ENCODE assay signal across 8 mouse cellular contexts in the genomic region with DNA sequence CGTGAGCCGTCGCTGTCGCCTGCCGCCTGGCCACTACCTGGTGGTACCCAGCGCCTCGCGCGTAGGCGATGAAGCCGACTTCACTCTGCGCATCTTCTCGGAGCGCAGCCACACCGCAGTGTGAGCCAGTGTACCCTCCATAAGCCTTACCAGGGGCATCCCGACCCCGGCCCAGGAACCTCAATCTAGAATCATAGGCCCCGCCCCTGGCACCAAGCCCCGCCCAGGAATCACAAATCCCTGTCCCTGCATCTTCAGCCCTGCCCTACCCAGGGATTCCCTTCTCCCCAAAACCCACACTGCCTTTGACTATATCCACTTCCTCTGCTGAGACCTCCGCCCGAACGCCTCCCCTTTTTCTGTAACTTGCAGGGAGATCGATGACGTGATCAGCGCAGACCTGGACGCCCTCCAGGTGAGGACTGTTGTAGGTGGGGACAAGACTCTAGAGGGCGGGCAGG. TPM values are rescaled to one million over a fixed set of nuclear protein-coding genes. Genes with fewer than 3 reads are reported as not detected.
A peak's percentile ranks its signal among the peaks of the same experiment; 100 is the strongest.
DNase-seq lines count a peak whose midpoint lies in the region; ATAC-seq and TF ChIP-seq lines count a peak whose summit lies in the region.

No protein-coding gene starts in this region.

- TF ChIP-seq POLR2A in cortical plate, adult 2 months (IDR thresholded peaks at IDR 0.05; ENCODE audit: extremely low read depth, insufficient read depth, low read length), result no peak

- no peaks in the 10 kb centered on the region for H3K9me3 ChIP-seq in kidney, embryonic 15.5 days (replicated peaks)
- no peaks in the 10 kb centered on the region for H3K9me3 ChIP-seq in hindbrain, embryonic 12.5 days (replicated peaks)
- H3K9me3 ChIP-seq in midbrain, embryonic 15.5 days, result no peaks in the 10 kb centered on the region

- H3K4me2 ChIP-seq in kidney, embryonic 15.5 days, result peak overlapping the region; percentile 65
- peak overlapping the region; percentile 58 for H3K4me2 ChIP-seq in hindbrain, embryonic 12.5 days (replicated peaks)
- H3K4me2 ChIP-seq in midbrain, embryonic 15.5 days, result peak overlapping the region; percentile 57

- H3K9ac ChIP-seq in kidney, embryonic 15.5 days, result peak overlapping the region; percentile 15; the same call in 1 of the 2 replicates
- H3K9ac ChIP-seq in hindbrain, embryonic 12.5 days, result peak overlapping the region; percentile 47
- H3K9ac ChIP-seq in midbrain, embryonic 15.5 days, result peak overlapping the region; percentile 32

- H3K4me1 ChIP-seq in kidney, embryonic 15.5 days, result peaks cover 11% of the 10 kb centered on the region
- no peaks in the 10 kb centered on the region for H3K4me1 ChIP-seq in cortical plate, adult 2 months (ENCODE audit: control insufficient read depth, insufficient read depth, low read length)
- H3K4me1 ChIP-seq in hindbrain, embryonic 12.5 days, result peaks cover 8% of the 10 kb centered on the region
- peaks cover 9% of the 10 kb centered on the region for H3K4me1 ChIP-seq in midbrain, embryonic 15.5 days

- H3K27ac ChIP-seq in kidney, embryonic 15.5 days, result no peak overlapping the region
- no peak overlapping the region for H3K27ac ChIP-seq in cortical plate, adult 2 months (ENCODE audit: insufficient read depth, low read length)
- no peak overlapping the region for H3K27ac ChIP-seq in hindbrain, embryonic 12.5 days
- no peak overlapping the region for H3K27ac ChIP-seq in midbrain, embryonic 15.5 days

- TF ChIP-seq CTCF in cortical plate, adult 2 months (IDR thresholded peaks at IDR 0.05; ENCODE audit: extremely low read depth, insufficient read depth, low read length), result no peak

- H3K36me3 ChIP-seq in kidney, embryonic 15.5 days, result peaks cover 29% of the 10 kb centered on the region
- H3K36me3 ChIP-seq in hindbrain, embryonic 12.5 days, result peaks cover 26% of the 10 kb centered on the region
- H3K36me3 ChIP-seq in midbrain, embryonic 15.5 days (replicated peaks), result peaks cover 14% of the 10 kb centered on the region; the same call in 1 of the 2 replicates

- 4% methylated on average over 27 of the region's 27 CpGs for whole genome bisulfite sequencing in kidney, embryonic 15.5 days
- WGBS in hindbrain, embryonic 12.5 days, result 3% methylated on average over 27 of the region's 27 CpGs
- 4% methylated on average over 27 of the region's 27 CpGs for WGBS in midbrain, embryonic 15.5 days

- no peak for DNase-seq in kidney, adult 9 months
- no peak for DNase-seq in natural killer cell, adult 2 months (ENCODE audit: low spot score in 2 of 2)

- ATAC-seq in kidney, embryonic 15.5 days (replicated peaks; ENCODE audit: low FRiP score), result peak; percentile 37; the same call in 1 of the 2 replicates
- ATAC-seq in hindbrain, embryonic 12.5 days (ENCODE audit: low FRiP score), result peak; percentile 33; the same call in 1 of the 2 replicates
- peak; percentile 55 for ATAC-seq in midbrain, embryonic 15.5 days (replicated peaks)
- ATAC-seq in granulocyte monocyte progenitor cell, adult 5-6 weeks (replicated peaks; ENCODE audit: poor library complexity, severe bottlenecking), result no peak
- ATAC-seq in erythroblast, adult 5-6 weeks (replicated peaks; ENCODE audit: low FRiP score, poor library complexity, severe bottlenecking), result no peak

- peak overlapping the region; percentile 38 for H3K4me3 ChIP-seq in kidney, embryonic 15.5 days (replicated peaks)
- H3K4me3 ChIP-seq in cortical plate, adult 2 months (ENCODE audit: insufficient read depth, low read length), result peak overlapping the region; percentile 36
- peak overlapping the region; percentile 29 for H3K4me3 ChIP-seq in hindbrain, embryonic 12.5 days
- H3K4me3 ChIP-seq in midbrain, embryonic 15.5 days, result peak overlapping the region; percentile 37

- H3K27me3 ChIP-seq in kidney, embryonic 15.5 days, result peaks cover 44% of the 10 kb centered on the region
- H3K27me3 ChIP-seq in hindbrain, embryonic 12.5 days, result peaks cover 55% of the 10 kb centered on the region
- H3K27me3 ChIP-seq in midbrain, embryonic 15.5 days (replicated peaks), result peaks cover 37% of the 10 kb centered on the region

RNA-seq across cellular contexts. Expression of a gene that starts 7.5 kb away (rescaled TPM):
- 0.36 and 0.64 TPM in 2 replicates for polyA plus RNA-seq in kidney, embryonic 15.5 days (2015; fragmentation: Nextera tagmentation; extraction: Ambion mirVana)
- polyA plus RNA-seq in cortical plate, adult 2 months (2012; rRNA removed), result 1.2 and 1.8 TPM in 2 replicates
- 0.34 and 0.78 TPM in 2 replicates for polyA plus RNA-seq in hindbrain, embryonic 12.5 days (2016; fragmentation: Nextera tagmentation; extraction: Ambion mirVana)
- polyA plus RNA-seq in midbrain, embryonic 15.5 days (2015; fragmentation: Nextera tagmentation; extraction: Ambion mirVana), result 0.33 and 0.52 TPM in 2 replicates
- total RNA-seq in granulocyte monocyte progenitor cell, adult 5-6 weeks (2014; fragmentation: Nextera tagmentation), result not detected in 2 replicates
- 0.13 TPM in 1 of 2 replicates, not detected in the other for total RNA-seq in granulocyte monocyte progenitor cell, adult 5-6 weeks (2017)
- total RNA-seq in erythroblast, adult 5-6 weeks (2015; ENCODE audit: low replicate concordance), result not detected in 2 replicates
- 0.26 and 0.42 TPM in 2 replicates for total RNA-seq in erythroblast, adult 5-6 weeks (2017; ENCODE audit: low replicate concordance)

RNA-seq across cellular contexts. Expression of a gene that starts 25.1 kb away (rescaled TPM):
- polyA plus RNA-seq in kidney, embryonic 15.5 days (2015; fragmentation: Nextera tagmentation; extraction: Ambion mirVana), result 1.9 and 3.1 TPM in 2 replicates
- 1.2 and 1.3 TPM in 2 replicates for polyA plus RNA-seq in cortical plate, adult 2 months (2012; rRNA removed)
- polyA plus RNA-seq in hindbrain, embryonic 12.5 days (2016; fragmentation: Nextera tagmentation; extraction: Ambion mirVana), result 3.1 and 3.5 TPM in 2 replicates
- 7.8 and 9.2 TPM in 2 replicates for polyA plus RNA-seq in midbrain, embryonic 15.5 days (2015; fragmentation: Nextera tagmentation; extraction: Ambion mirVana)
- total RNA-seq in granulocyte monocyte progenitor cell, adult 5-6 weeks (2014; fragmentation: Nextera tagmentation), result not detected in 2 replicates
- not detected in 2 replicates for total RNA-seq in granulocyte monocyte progenitor cell, adult 5-6 weeks (2017)
- total RNA-seq in erythroblast, adult 5-6 weeks (2015; ENCODE audit: low replicate concordance), result not detected in 2 replicates
- not detected in 2 replicates for total RNA-seq in erythroblast, adult 5-6 weeks (2017; ENCODE audit: low replicate concordance)

RNA-seq across cellular contexts. Expression of a gene that starts 55.1 kb away (rescaled TPM):
- 12.0 and 32.1 TPM in 2 replicates for polyA plus RNA-seq in kidney, embryonic 15.5 days (2015; fragmentation: Nextera tagmentation; extraction: Ambion mirVana)
- 8.2 and 9.5 TPM in 2 replicates for polyA plus RNA-seq in cortical plate, adult 2 months (2012; rRNA removed)
- 5.0 and 5.1 TPM in 2 replicates for polyA plus RNA-seq in hindbrain, embryonic 12.5 days (2016; fragmentation: Nextera tagmentation; extraction: Ambion mirVana)
- 5.6 and 8.2 TPM in 2 replicates for polyA plus RNA-seq in midbrain, embryonic 15.5 days (2015; fragmentation: Nextera tagmentation; extraction: Ambion mirVana)
- 20.5 and 20.8 TPM in 2 replicates for total RNA-seq in granulocyte monocyte progenitor cell, adult 5-6 weeks (2014; fragmentation: Nextera tagmentation)
- total RNA-seq in granulocyte monocyte progenitor cell, adult 5-6 weeks (2017), result 3.9 and 6.6 TPM in 2 replicates
- total RNA-seq in erythroblast, adult 5-6 weeks (2015; ENCODE audit: low replicate concordance), result 1.7 TPM in 1 of 2 replicates, not detected in the other
- 2.4 TPM in 1 of 2 replicates, not detected in the other for total RNA-seq in erythroblast, adult 5-6 weeks (2017; ENCODE audit: low replicate concordance)

Comparison
In these comparisons a context has a peak if more than half of its experiments do, and no peak if none do; other contexts are left out.
1. ATAC-seq: peak in kidney, embryonic 15.5 days (single experiment), hindbrain, embryonic 12.5 days (single experiment) and midbrain, embryonic 15.5 days (single experiment); none in granulocyte monocyte progenitor cell, adult 5-6 weeks (single experiment) and erythroblast, adult 5-6 weeks (single experiment).
2. Peak in every context shown above with its lines, with median percentiles within 50 percentile points of each other: H3K4me2 ChIP-seq, H3K4me3 ChIP-seq and H3K9ac ChIP-seq.